Mouse (Mus musculus): ENCODE results near the gene Cdkn1a. TPM values are rescaled to one million over a fixed set of nuclear protein-coding genes. Genes with fewer than 3 reads are reported as not detected.
A peak's percentile ranks its signal among the peaks of the same experiment; 100 is the strongest.

The Cdkn1a gene
- polyA plus RNA-seq, 1 experiment from 2014 or later = 54.1 TPM

- Histone ChIP-seq H3K9me3 (no peaks in the 10 kb centered on the region), H3K4me2 (no peak overlapping the region), H3K36me3 (peaks cover 39% of the 10 kb centered on the region), H3K27ac (no peak overlapping the region), H3K4me3 (replicated peaks) (no peak overlapping the region), H3K9ac (replicated peaks) (no peak overlapping the region), H3K4me1 (replicated peaks) (peaks cover 20% of the 10 kb centered on the region), H3K27me3 (no peaks in the 10 kb centered on the region)
- WGBS = 77% methylated on average over 5 of the region's 5 CpGs
- no peak for ATAC-seq (ENCODE audit: insufficient number of reproducible peaks, insufficient read depth, low FRiP score, low TSS enrichment, low read depth)
These were observed 41.3 kb upstream of the Cdkn1a start for GRCm38 (mm10) chr17:29049508-29049889.

DNA sequence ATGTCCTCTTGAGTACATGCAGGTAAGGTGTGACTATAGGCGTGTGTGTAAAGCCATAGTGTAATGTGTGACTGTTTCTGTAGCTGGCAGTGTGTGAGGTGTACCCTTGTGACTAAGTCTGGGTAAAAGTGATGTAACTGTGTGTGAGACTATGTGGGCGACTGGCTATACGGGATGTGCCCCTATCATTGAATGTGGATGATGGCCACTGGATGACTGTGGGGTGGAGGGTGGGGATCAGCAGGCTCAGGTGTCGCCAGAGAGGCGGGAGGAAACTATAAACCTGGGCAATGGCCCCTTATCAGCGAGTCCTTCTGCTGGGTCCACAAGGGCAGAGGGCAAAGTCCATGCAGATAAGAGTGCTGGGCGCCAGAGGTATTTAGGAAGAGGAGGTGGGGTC lies 40.9 kb upstream of the Cdkn1a start:
- Histone ChIP-seq H3K9me3 (no peaks in the 10 kb centered on the region), H3K27me3 (no peaks in the 10 kb centered on the region), H3K9ac (replicated peaks) (no peak overlapping the region), H3K4me2 (no peak overlapping the region), H3K36me3 (peaks cover 34% of the 10 kb centered on the region), H3K4me3 (replicated peaks) (no peak overlapping the region), H3K4me1 (replicated peaks) (peaks cover 20% of the 10 kb centered on the region), H3K27ac (no peak overlapping the region; the same call in 1 of the 2 replicates)
- no peak for ATAC-seq (ENCODE audit: insufficient number of reproducible peaks, insufficient read depth, low FRiP score, low TSS enrichment, low read depth)
- WGBS = 74% methylated on average over 7 of the region's 7 CpGs

DNA sequence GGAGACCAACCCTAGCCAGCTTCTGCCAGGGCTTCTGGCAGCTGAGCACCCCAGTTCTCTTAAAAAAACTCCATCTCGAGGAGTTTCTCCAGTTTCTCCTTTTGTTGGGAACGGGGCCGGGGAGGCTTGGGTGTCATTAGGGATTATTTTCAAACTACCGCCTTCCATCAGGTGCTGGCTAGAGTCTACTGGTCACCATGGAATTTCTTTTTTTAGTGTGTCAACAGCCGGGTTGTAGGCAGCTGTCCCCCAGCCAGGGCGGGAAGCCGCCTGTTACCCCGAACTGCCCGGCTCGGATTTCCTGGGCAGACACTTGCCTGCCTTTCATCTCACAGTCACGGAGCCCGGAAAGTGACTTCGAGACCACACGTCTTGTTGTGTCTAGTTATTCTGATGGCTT lies 40.0 kb upstream of the Cdkn1a start:
- H3K9me3 ChIP-seq = no peaks in the 10 kb centered on the region
- peaks cover 24% of the 10 kb centered on the region for H3K4me1 ChIP-seq (replicated peaks)
- H3K4me2 ChIP-seq = no peak overlapping the region; the same call in 1 of the 2 replicates
- 20% methylated on average over 14 of the region's 14 CpGs for WGBS
- H3K27me3 ChIP-seq = no peaks in the 10 kb centered on the region
- 0 out of 2 replicates have a peak overlapping the region, but pooled peaks have one; percentile 27 for H3K9ac ChIP-seq (replicated peaks)
- H3K27ac ChIP-seq = peak overlapping the region; percentile 53; the same call in 1 of the 2 replicates
- ATAC-seq (ENCODE audit: insufficient number of reproducible peaks, insufficient read depth, low FRiP score, low TSS enrichment, low read depth) = no peak
- H3K4me3 ChIP-seq (replicated peaks) = no peak overlapping the region
- H3K36me3 ChIP-seq = peaks cover 26% of the 10 kb centered on the region

DNA sequence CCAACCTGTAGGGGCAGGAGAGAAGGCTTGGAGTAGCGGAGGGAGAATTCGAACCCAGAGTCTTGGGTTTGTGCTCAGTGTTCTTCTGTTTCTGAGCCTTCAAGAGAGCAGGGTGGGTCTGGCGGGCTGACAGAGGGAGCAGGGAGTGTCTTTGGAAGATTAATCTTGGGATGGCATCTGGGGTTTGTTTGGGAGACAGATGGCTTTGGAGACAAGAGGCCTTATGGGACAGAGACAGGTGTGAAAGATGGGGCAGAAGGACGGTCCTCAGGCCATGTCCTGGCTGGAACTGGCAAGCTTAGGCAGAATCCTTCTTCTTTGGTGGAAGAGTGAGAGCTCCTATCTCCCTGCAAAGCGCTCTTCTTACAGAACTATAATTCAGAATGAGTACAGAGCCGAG lies 37.7 kb upstream of the Cdkn1a start:
- Histone ChIP-seq H3K9me3 (no peaks in the 10 kb centered on the region), H3K4me2 (no peak overlapping the region), H3K9ac (replicated peaks) (no peak overlapping the region), H3K4me3 (replicated peaks) (no peak overlapping the region), H3K27ac (no peak overlapping the region), H3K4me1 (replicated peaks) (peaks cover 43% of the 10 kb centered on the region), H3K36me3 (peaks cover 5% of the 10 kb centered on the region; the same call in 1 of the 2 replicates), H3K27me3 (no peaks in the 10 kb centered on the region)
- no peak for ATAC-seq (ENCODE audit: insufficient number of reproducible peaks, insufficient read depth, low FRiP score, low TSS enrichment, low read depth)
- 75% methylated on average over 6 of the region's 6 CpGs for WGBS

GRCm38 (mm10) chr17:29053841-29054240 lies 36.9 kb upstream of the Cdkn1a start:
- 69% methylated on average over 7 of the region's 7 CpGs for WGBS
- H3K27me3 ChIP-seq = no peaks in the 10 kb centered on the region
- H3K4me2 ChIP-seq = no peak overlapping the region
- no peaks in the 10 kb centered on the region for H3K9me3 ChIP-seq
- H3K27ac ChIP-seq = peak overlapping the region; percentile 23; the same call in 1 of the 2 replicates
- no peak for ATAC-seq (ENCODE audit: insufficient number of reproducible peaks, insufficient read depth, low FRiP score, low TSS enrichment, low read depth)
- H3K4me3 ChIP-seq (replicated peaks) = no peak overlapping the region
- peaks cover 43% of the 10 kb centered on the region for H3K4me1 ChIP-seq (replicated peaks)
- H3K36me3 ChIP-seq = peaks cover 3% of the 10 kb centered on the region; the same call in 1 of the 2 replicates
- H3K9ac ChIP-seq (replicated peaks) = no peak overlapping the region

DNA sequence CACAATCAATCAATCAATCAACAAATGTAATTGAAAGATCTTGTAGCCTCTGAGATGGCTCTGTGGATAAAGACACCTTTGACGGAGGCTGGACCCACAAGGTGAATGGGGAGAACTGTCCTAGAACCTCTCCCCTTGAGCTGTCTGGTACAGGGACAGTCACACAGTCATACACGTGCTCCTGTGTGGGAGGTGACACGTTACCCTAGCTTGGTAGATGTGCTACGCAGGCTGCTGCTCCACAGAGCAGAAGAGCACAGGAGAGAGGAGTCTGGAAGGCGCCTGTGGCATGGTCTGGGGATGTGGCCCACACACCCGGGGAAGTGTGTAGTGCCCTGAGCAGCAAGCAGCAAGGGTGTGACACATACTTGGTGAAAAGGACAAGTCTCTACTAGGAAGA lies 36.3 kb upstream of the Cdkn1a start:
- H3K4me1 ChIP-seq (replicated peaks) = peaks cover 43% of the 10 kb centered on the region
- H3K27ac ChIP-seq = no peak overlapping the region
- peaks cover 3% of the 10 kb centered on the region; the same call in 1 of the 2 replicates for H3K36me3 ChIP-seq
- no peaks in the 10 kb centered on the region for H3K27me3 ChIP-seq
- no peaks in the 10 kb centered on the region for H3K9me3 ChIP-seq
- no peak overlapping the region for H3K4me2 ChIP-seq
- H3K9ac ChIP-seq (replicated peaks) = no peak overlapping the region
- H3K4me3 ChIP-seq (replicated peaks) = no peak overlapping the region
- no peak for ATAC-seq (ENCODE audit: insufficient number of reproducible peaks, insufficient read depth, low FRiP score, low TSS enrichment, low read depth)
- 77% methylated on average over 6 of the region's 6 CpGs for WGBS

GRCm38 (mm10) chr17:29055586-29055985 lies 35.2 kb upstream of the Cdkn1a start:
- no peaks in the 10 kb centered on the region for H3K9me3 ChIP-seq
- no peak for ATAC-seq (ENCODE audit: insufficient number of reproducible peaks, insufficient read depth, low FRiP score, low TSS enrichment, low read depth)
- no peak overlapping the region for H3K4me2 ChIP-seq
- no peak overlapping the region for H3K9ac ChIP-seq (replicated peaks)
- H3K4me3 ChIP-seq (replicated peaks) = no peak overlapping the region
- peaks cover 3% of the 10 kb centered on the region; the same call in 1 of the 2 replicates for H3K36me3 ChIP-seq
- H3K27ac ChIP-seq = peak overlapping the region; percentile 2; the same call in 1 of the 2 replicates
- H3K4me1 ChIP-seq (replicated peaks) = peaks cover 35% of the 10 kb centered on the region
- H3K27me3 ChIP-seq = no peaks in the 10 kb centered on the region
- 49% methylated on average over 5 of the region's 5 CpGs for WGBS

GRCm38 (mm10) chr17:29056207-29056606 lies 34.6 kb upstream of the Cdkn1a start:
- Histone ChIP-seq H3K4me1 (replicated peaks) (peaks cover 29% of the 10 kb centered on the region), H3K9me3 (no peaks in the 10 kb centered on the region), H3K36me3 (peaks cover 3% of the 10 kb centered on the region; the same call in 1 of the 2 replicates), H3K4me3 (replicated peaks) (no peak overlapping the region), H3K27ac (peak overlapping the region; percentile 77), H3K27me3 (no peaks in the 10 kb centered on the region), H3K4me2 (peak overlapping the region; percentile 45), H3K9ac (replicated peaks) (no peak overlapping the region)
- WGBS = 7% methylated on average over 7 of the region's 7 CpGs
- peak; percentile 49; the same call in 1 of the 2 replicates for ATAC-seq (ENCODE audit: insufficient number of reproducible peaks, insufficient read depth, low FRiP score, low TSS enrichment, low read depth)

DNA sequence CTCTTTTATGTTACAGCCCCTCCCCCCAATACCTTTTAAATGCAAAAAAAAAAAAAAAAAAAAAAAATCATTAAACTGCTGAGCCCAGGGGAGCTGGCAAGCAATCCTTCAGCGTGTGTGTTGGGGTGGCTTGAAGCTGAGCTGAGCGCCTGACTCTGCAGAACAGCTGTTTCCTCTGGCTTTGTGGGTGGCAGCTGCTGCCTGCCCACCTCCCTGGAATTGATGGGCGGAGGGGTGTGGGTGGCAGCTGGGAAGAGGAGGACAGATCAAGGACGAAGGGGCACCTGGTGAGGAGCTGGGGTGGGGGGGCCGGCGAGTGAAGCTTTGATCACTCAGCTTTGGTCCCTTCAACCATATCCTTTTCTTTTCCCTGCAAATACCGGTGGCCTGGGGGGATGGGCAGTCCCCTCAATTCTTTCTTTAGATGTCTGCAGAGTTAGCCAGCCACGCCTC lies 34.1 kb upstream of the Cdkn1a start:
- WGBS = 3% methylated on average over 8 of the region's 8 CpGs
- Histone ChIP-seq H3K4me2 (peak overlapping the region; percentile 45), H3K27me3 (no peaks in the 10 kb centered on the region), H3K9me3 (no peaks in the 10 kb centered on the region), H3K4me3 (replicated peaks) (no peak overlapping the region), H3K9ac (replicated peaks) (no peak overlapping the region), H3K36me3 (peaks cover 3% of the 10 kb centered on the region; the same call in 1 of the 2 replicates), H3K27ac (peak overlapping the region; percentile 77), H3K4me1 (replicated peaks) (peaks cover 26% of the 10 kb centered on the region)
- ATAC-seq (ENCODE audit: insufficient number of reproducible peaks, insufficient read depth, low FRiP score, low TSS enrichment, low read depth) = peak; percentile 40; the same call in 1 of the 2 replicates

- peak overlapping the region; percentile 77; the same call in 1 of the 2 replicates for H3K27ac ChIP-seq
- no peak overlapping the region for H3K9ac ChIP-seq (replicated peaks)
- whole genome bisulfite sequencing = 76% methylated on average over 11 of the region's 11 CpGs
- no peaks in the 10 kb centered on the region for H3K27me3 ChIP-seq
- H3K9me3 ChIP-seq = no peaks in the 10 kb centered on the region
- no peak overlapping the region for H3K4me3 ChIP-seq (replicated peaks)
- H3K4me2 ChIP-seq = peak overlapping the region; percentile 45
- H3K4me1 ChIP-seq (replicated peaks) = peaks cover 29% of the 10 kb centered on the region
- no peak for ATAC-seq (ENCODE audit: insufficient number of reproducible peaks, insufficient read depth, low FRiP score, low TSS enrichment, low read depth)
- peaks cover 3% of the 10 kb centered on the region; the same call in 1 of the 2 replicates for H3K36me3 ChIP-seq
These were observed 33.4 kb upstream of the Cdkn1a start for GRCm38 (mm10) chr17:29057361-29057890.

- Histone ChIP-seq H3K9me3 (no peaks in the 10 kb centered on the region), H3K4me2 (no peak overlapping the region), H3K27ac (no peak overlapping the region), H3K9ac (replicated peaks) (no peak overlapping the region), H3K4me3 (replicated peaks) (no peak overlapping the region), H3K27me3 (no peaks in the 10 kb centered on the region), H3K36me3 (peaks cover 3% of the 10 kb centered on the region; the same call in 1 of the 2 replicates), H3K4me1 (replicated peaks) (peaks cover 34% of the 10 kb centered on the region)
- WGBS = 86% methylated on average over 10 of the region's 10 CpGs
- ATAC-seq (ENCODE audit: insufficient number of reproducible peaks, insufficient read depth, low FRiP score, low TSS enrichment, low read depth) = no peak
These were observed 32.8 kb upstream of the Cdkn1a start for GRCm38 (mm10) chr17:29057961-29058360.

DNA sequence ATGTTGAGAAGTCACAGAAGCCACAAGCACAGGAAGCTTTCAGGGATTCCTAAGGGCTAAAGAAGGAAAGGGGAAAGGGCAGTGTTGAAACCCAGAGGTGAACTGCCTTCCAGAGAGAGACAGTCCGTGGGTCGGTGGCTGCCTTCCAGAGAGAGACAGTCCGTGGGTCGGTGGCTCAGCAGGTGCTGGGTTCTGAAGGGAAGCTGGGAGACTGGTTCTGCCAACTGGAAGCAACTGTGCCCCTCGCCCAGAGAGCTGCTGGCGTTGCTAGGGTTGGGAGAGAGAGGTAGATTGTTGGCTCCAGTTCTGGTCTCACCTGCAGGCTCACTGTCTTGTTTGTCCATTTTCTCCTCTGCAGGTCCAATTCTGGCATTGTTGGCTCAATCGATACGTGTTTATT lies 32.3 kb upstream of the Cdkn1a start:
- Histone ChIP-seq H3K9ac (replicated peaks) (no peak overlapping the region), H3K4me1 (replicated peaks) (peaks cover 40% of the 10 kb centered on the region), H3K9me3 (no peaks in the 10 kb centered on the region), H3K27me3 (no peaks in the 10 kb centered on the region), H3K4me3 (replicated peaks) (no peak overlapping the region), H3K36me3 (peaks cover 2% of the 10 kb centered on the region; the same call in 1 of the 2 replicates), H3K27ac (no peak overlapping the region), H3K4me2 (no peak overlapping the region)
- WGBS = 91% methylated on average over 8 of the region's 8 CpGs
- ATAC-seq (ENCODE audit: insufficient number of reproducible peaks, insufficient read depth, low FRiP score, low TSS enrichment, low read depth) = no peak
